Mouse (Mus musculus): ENCODE results near the gene Gm13420. TPM values are rescaled to one million over a fixed set of nuclear protein-coding genes. Genes with fewer than 3 reads are reported as not detected.

The Gm13420 gene
- polyA plus RNA-seq, 1 experiment from 2014 or later: 0.22 TPM

GRCm38 (mm10) chr2:29770162-29770561 lies 18.7 kb upstream of the Gm13420 start:
- no peak for ATAC-seq (ENCODE audit: low read depth)
- no peak overlapping the region for H3K4me2 ChIP-seq (ENCODE audit: low read depth, low read length)
- H3K4me3 ChIP-seq (ENCODE audit: low read depth, low read length): no peak overlapping the region
- H3K4me1 ChIP-seq (ENCODE audit: control insufficient read depth, low read depth, low read length): peaks cover 7% of the 10 kb centered on the region
- H3K27me3 ChIP-seq (ENCODE audit: control insufficient read depth, insufficient read depth, low read depth, low read length): no peaks in the 10 kb centered on the region
- H3K36me3 ChIP-seq (ENCODE audit: control insufficient read depth, insufficient read depth): no peaks in the 10 kb centered on the region
- no peak overlapping the region for H3K27ac ChIP-seq (ENCODE audit: low read length)
- no peak overlapping the region for H3K9ac ChIP-seq (ENCODE audit: low read depth, low read length)
- no peaks in the 10 kb centered on the region for H3K9me3 ChIP-seq (replicated peaks; ENCODE audit: control insufficient read depth, low read length)

GRCm38 (mm10) chr2:29768901-29769300 lies 17.4 kb upstream of the Gm13420 start:
- H3K4me1 ChIP-seq (ENCODE audit: control insufficient read depth, low read depth, low read length): peaks cover 7% of the 10 kb centered on the region
- no peaks in the 10 kb centered on the region for H3K36me3 ChIP-seq (ENCODE audit: control insufficient read depth, insufficient read depth)
- no peaks in the 10 kb centered on the region for H3K9me3 ChIP-seq (replicated peaks; ENCODE audit: control insufficient read depth, low read length)
- H3K27ac ChIP-seq (ENCODE audit: low read length): no peak overlapping the region
- WGBS (ENCODE audit: insufficient replicate concordance): 50% methylated on average over 9 of the region's 9 CpGs
- no peaks in the 10 kb centered on the region for H3K27me3 ChIP-seq (ENCODE audit: control insufficient read depth, insufficient read depth, low read depth, low read length)
- no peak overlapping the region for H3K4me3 ChIP-seq (ENCODE audit: low read depth, low read length)
- no peak overlapping the region for H3K9ac ChIP-seq (ENCODE audit: low read depth, low read length)
- ATAC-seq (ENCODE audit: low read depth): no peak
- no peak overlapping the region for H3K4me2 ChIP-seq (ENCODE audit: low read depth, low read length)

- Histone ChIP-seq H3K9ac (ENCODE audit: low read depth, low read length) (no peak overlapping the region), H3K4me3 (ENCODE audit: low read depth, low read length) (no peak overlapping the region), H3K27ac (ENCODE audit: low read length) (no peak overlapping the region), H3K9me3 (replicated peaks; ENCODE audit: control insufficient read depth, low read length) (no peaks in the 10 kb centered on the region), H3K36me3 (ENCODE audit: control insufficient read depth, insufficient read depth) (no peaks in the 10 kb centered on the region), H3K27me3 (ENCODE audit: control insufficient read depth, insufficient read depth, low read depth, low read length) (no peaks in the 10 kb centered on the region; the same call in 1 of the 2 replicates), H3K4me1 (ENCODE audit: control insufficient read depth, low read depth, low read length) (peaks cover 2% of the 10 kb centered on the region; the same call in 1 of the 2 replicates), H3K4me2 (ENCODE audit: low read depth, low read length) (no peak overlapping the region)
- 54% methylated on average over 11 of the region's 11 CpGs for WGBS (ENCODE audit: insufficient replicate concordance)
- no peak for ATAC-seq (ENCODE audit: low read depth)
Observed at GRCm38 (mm10) chr2:29767976-29768709, 16.7 kb upstream of the Gm13420 start.

GRCm38 (mm10) chr2:29764831-29765230 lies 13.3 kb upstream of the Gm13420 start:
- no peak overlapping the region for H3K4me3 ChIP-seq (ENCODE audit: low read depth, low read length)
- H3K36me3 ChIP-seq (ENCODE audit: control insufficient read depth, insufficient read depth): no peaks in the 10 kb centered on the region
- WGBS (ENCODE audit: insufficient replicate concordance): 0% methylated on average over 1 of the region's 1 CpGs
- no peak overlapping the region for H3K27ac ChIP-seq (ENCODE audit: low read length)
- H3K4me1 ChIP-seq (ENCODE audit: control insufficient read depth, low read depth, low read length): no peaks in the 10 kb centered on the region
- peak; percentile 30; the same call in 1 of the 2 replicates for ATAC-seq (ENCODE audit: low read depth)
- no peak overlapping the region for H3K4me2 ChIP-seq (ENCODE audit: low read depth, low read length)
- no peaks in the 10 kb centered on the region for H3K9me3 ChIP-seq (replicated peaks; ENCODE audit: control insufficient read depth, low read length)
- no peaks in the 10 kb centered on the region; the same call in 1 of the 2 replicates for H3K27me3 ChIP-seq (ENCODE audit: control insufficient read depth, insufficient read depth, low read depth, low read length)
- no peak overlapping the region for H3K9ac ChIP-seq (ENCODE audit: low read depth, low read length)

GRCm38 (mm10) chr2:29755693-29756092 lies 4.2 kb upstream of the Gm13420 start:
- no peaks in the 10 kb centered on the region for H3K36me3 ChIP-seq (ENCODE audit: control insufficient read depth, insufficient read depth)
- no peaks in the 10 kb centered on the region for H3K9me3 ChIP-seq (replicated peaks; ENCODE audit: control insufficient read depth, low read length)
- ATAC-seq (ENCODE audit: low read depth): no peak

GRCm38 (mm10) chr2:29752397-29752796 lies 912 bp upstream of the Gm13420 start:
- no peak for ATAC-seq (ENCODE audit: low read depth)
- Histone ChIP-seq H3K36me3 (ENCODE audit: control insufficient read depth, insufficient read depth) (no peaks in the 10 kb centered on the region), H3K27ac (ENCODE audit: low read length) (no peak overlapping the region), H3K9me3 (replicated peaks; ENCODE audit: control insufficient read depth, low read length) (no peaks in the 10 kb centered on the region), H3K4me1 (ENCODE audit: control insufficient read depth, low read depth, low read length) (no peaks in the 10 kb centered on the region), H3K9ac (ENCODE audit: low read depth, low read length) (no peak overlapping the region), H3K4me2 (ENCODE audit: low read depth, low read length) (no peak overlapping the region), H3K27me3 (ENCODE audit: control insufficient read depth, insufficient read depth, low read depth, low read length) (peaks cover 44% of the 10 kb centered on the region), H3K4me3 (ENCODE audit: low read depth, low read length) (no peak overlapping the region)
- WGBS (ENCODE audit: insufficient replicate concordance): 69% methylated on average over 5 of the region's 5 CpGs

More at GRCm38 (mm10) chr2:29755693-29756092, 4.2 kb upstream of the Gm13420 start:
- Histone ChIP-seq H3K4me2 (ENCODE audit: low read depth, low read length) (no peak overlapping the region), H3K27ac (ENCODE audit: low read length) (no peak overlapping the region), H3K9ac (ENCODE audit: low read depth, low read length) (no peak overlapping the region), H3K27me3 (ENCODE audit: control insufficient read depth, insufficient read depth, low read depth, low read length) (peaks cover 25% of the 10 kb centered on the region), H3K4me1 (ENCODE audit: control insufficient read depth, low read depth, low read length) (no peaks in the 10 kb centered on the region), H3K4me3 (ENCODE audit: low read depth, low read length) (no peak overlapping the region)

- peaks cover 61% of the 10 kb centered on the region for H3K27me3 ChIP-seq (ENCODE audit: control insufficient read depth, insufficient read depth, low read depth, low read length)
- no peak overlapping the region for H3K9ac ChIP-seq (ENCODE audit: low read depth, low read length)
- H3K4me2 ChIP-seq (ENCODE audit: low read depth, low read length): no peak overlapping the region
- no peaks in the 10 kb centered on the region for H3K36me3 ChIP-seq (ENCODE audit: control insufficient read depth, insufficient read depth)
- WGBS (ENCODE audit: insufficient replicate concordance): 48% methylated on average over 4 of the region's 4 CpGs
- H3K4me3 ChIP-seq (ENCODE audit: low read depth, low read length): no peak overlapping the region
- no peaks in the 10 kb centered on the region for H3K9me3 ChIP-seq (replicated peaks; ENCODE audit: control insufficient read depth, low read length)
- no peak for ATAC-seq (ENCODE audit: low read depth)
- no peaks in the 10 kb centered on the region for H3K4me1 ChIP-seq (ENCODE audit: control insufficient read depth, low read depth, low read length)
- H3K27ac ChIP-seq (ENCODE audit: low read length): no peak overlapping the region
Observed at GRCm38 (mm10) chr2:29748499-29748898, 3.0 kb downstream of the Gm13420 start.

- no peak overlapping the region for H3K9ac ChIP-seq (ENCODE audit: low read depth, low read length)
- 56% methylated on average over 5 of the region's 5 CpGs for WGBS (ENCODE audit: insufficient replicate concordance)
- H3K4me1 ChIP-seq (ENCODE audit: control insufficient read depth, low read depth, low read length): no peaks in the 10 kb centered on the region
- H3K9me3 ChIP-seq (replicated peaks; ENCODE audit: control insufficient read depth, low read length): no peaks in the 10 kb centered on the region
- H3K27ac ChIP-seq (ENCODE audit: low read length): no peak overlapping the region
- H3K27me3 ChIP-seq (ENCODE audit: control insufficient read depth, insufficient read depth, low read depth, low read length): peaks cover 57% of the 10 kb centered on the region
- no peak overlapping the region for H3K4me2 ChIP-seq (ENCODE audit: low read depth, low read length)
- no peak for ATAC-seq (ENCODE audit: low read depth)
- H3K36me3 ChIP-seq (ENCODE audit: control insufficient read depth, insufficient read depth): no peaks in the 10 kb centered on the region
- H3K4me3 ChIP-seq (ENCODE audit: low read depth, low read length): no peak overlapping the region
Observed at GRCm38 (mm10) chr2:29747852-29748251, 3.6 kb downstream of the Gm13420 start.

- Histone ChIP-seq H3K36me3 (ENCODE audit: control insufficient read depth, insufficient read depth) (no peaks in the 10 kb centered on the region), H3K4me1 (ENCODE audit: control insufficient read depth, low read depth, low read length) (no peaks in the 10 kb centered on the region), H3K4me2 (ENCODE audit: low read depth, low read length) (no peak overlapping the region), H3K27me3 (ENCODE audit: control insufficient read depth, insufficient read depth, low read depth, low read length) (peaks cover 52% of the 10 kb centered on the region), H3K27ac (ENCODE audit: low read length) (no peak overlapping the region), H3K4me3 (ENCODE audit: low read depth, low read length) (no peak overlapping the region), H3K9ac (ENCODE audit: low read depth, low read length) (no peak overlapping the region), H3K9me3 (replicated peaks; ENCODE audit: control insufficient read depth, low read length) (no peaks in the 10 kb centered on the region)
- no peak for ATAC-seq (ENCODE audit: low read depth)
- WGBS (ENCODE audit: insufficient replicate concordance): 12% methylated on average over 50 of the region's 50 CpGs
Observed at GRCm38 (mm10) chr2:29747188-29747782, 4.2 kb downstream of the Gm13420 start.
